Mouse (Mus musculus) gastrocnemius, adult 18-20 months (tissue): ENCODE results near the gene Atg10. TPM values are rescaled to one million over a fixed set of nuclear protein-coding genes. Genes with fewer than 3 reads are reported as not detected.
"Not testable (repeated sequence)": the region's sequence is repeated elsewhere in the genome, so short reads cannot be mapped to it uniquely, and the experiment has no call there.

ENCODE experiments used
- DNase-seq: peaks from one replicate; pipeline ENCODE4 v3.0.0; 2021; ENCODE audit warnings: low spot score
- long read RNA-seq, 2 experiments: library from polyadenylated mRNA; stranded (forward); transcript quantifications; one replicate each; pipeline ENCODE4 v2.0.0; 2021
- total RNA-seq, 2 experiments: library from RNA; stranded (reverse); gene quantifications; 2 replicates each; pipeline ENCODE4 v1.2.3; 2021

Gene Atg10
- 10 to 100 TPM; 11.3 to 13.9 TPM for total RNA-seq
- long read RNA-seq, experiment 1, partial matches to known transcripts: 1 of 14 reads
- long read RNA-seq, experiment 1, other reads (novel, unspliced or antisense): 9 of 14 reads
- long read RNA-seq, experiment 2, transcript Atg10-201 (8 exons, 1,583 nt): major isoform, 12 of 16 reads
- long read RNA-seq, experiment 2, partial matches to known transcripts: 0 of 16 reads
- long read RNA-seq, experiment 2, other reads (novel, unspliced or antisense): 4 of 16 reads

GRCm38 (mm10) chr13:91223587-91224437, at the start of gene Atg10:
Atg10 (minus strand) TSS chr13:91223968.
- peak; percentile 90 for DNase-seq

GRCm38 (mm10) chr13:91252406-91252805, 28.6 kb upstream of the Atg10 start:
- DNase-seq: no peak

GRCm38 (mm10) chr13:91251636-91252035, 27.9 kb upstream of the Atg10 start:
- DNase-seq: no peak

GRCm38 (mm10) chr13:91250050-91250449, 26.3 kb upstream of the Atg10 start:
- DNase-seq: not testable (repeated sequence)

- no peak for DNase-seq
Observed at GRCm38 (mm10) chr13:91246472-91246871, 22.7 kb upstream of the Atg10 start.

GRCm38 (mm10) chr13:91237976-91238375, 14.2 kb upstream of the Atg10 start:
- DNase-seq: no peak

- no peak for DNase-seq
Observed at GRCm38 (mm10) chr13:91236884-91237283, 13.1 kb upstream of the Atg10 start.

- DNase-seq: no peak
Observed at GRCm38 (mm10) chr13:91224438-91224814, 658 bp upstream of the Atg10 start.

GRCm38 (mm10) chr13:91223063-91223462, 705 bp downstream of the Atg10 start:
- DNase-seq: no peak

GRCm38 (mm10) chr13:91221696-91222095, 2.1 kb downstream of the Atg10 start:
- no peak for DNase-seq

- DNase-seq: no peak
Observed at GRCm38 (mm10) chr13:91217691-91218090, 6.1 kb downstream of the Atg10 start.

- DNase-seq: no peak
Observed at GRCm38 (mm10) chr13:91216656-91217205, 7.0 kb downstream of the Atg10 start.

- no peak for DNase-seq
Observed at GRCm38 (mm10) chr13:91212958-91213357, 10.8 kb downstream of the Atg10 start.

GRCm38 (mm10) chr13:91206237-91206636, 17.5 kb downstream of the Atg10 start:
- no peak for DNase-seq

- DNase-seq: no peak
Observed at GRCm38 (mm10) chr13:91202564-91202963, 21.2 kb downstream of the Atg10 start.

- no peak for DNase-seq
Observed at GRCm38 (mm10) chr13:91187378-91188234, 36.2 kb downstream of the Atg10 start.

- DNase-seq: no peak
Observed at GRCm38 (mm10) chr13:91185248-91185867, 38.4 kb downstream of the Atg10 start.

GRCm38 (mm10) chr13:91184226-91184625, 39.5 kb downstream of the Atg10 start:
- no peak for DNase-seq

GRCm38 (mm10) chr13:91180364-91180763, 43.4 kb downstream of the Atg10 start:
- no peak for DNase-seq

- peak; percentile 19 for DNase-seq
Observed at GRCm38 (mm10) chr13:91179174-91179899, 44.4 kb downstream of the Atg10 start.
